Mouse (Mus musculus) hindbrain, embryonic 14.5 days (tissue): ENCODE data around the gene Hacd2. TPM values are rescaled to one million over a fixed set of nuclear protein-coding genes. Genes with fewer than 3 reads are reported as not detected.

Experiments
- ATAC-seq: fragments of 200-750 bp; cut with Nextera tagmentation; 2 replicates; pipeline ENCODE4 v1.8.0; 2017; ENCODE audit warnings: moderate number of reproducible peaks, mild to moderate bottlenecking, moderate TSS enrichment, moderate library complexity; ENCODE audit not compliant: low FRiP score
- DNase-seq: peaks from one replicate; pipeline ENCODE4 v3.0.0-alpha.2; 2015; ENCODE audit warnings: low spot score
- H3K27ac ChIP-seq: fragments of 300-500 bp; sonication (generic); 2 replicates; pipeline ENCODE4 v1.5.1; 2014; ENCODE audit warnings: mild to moderate bottlenecking, moderate library complexity
- H3K27me3 ChIP-seq: fragments of 300-500 bp; sonication (generic); 2 replicates; pipeline ENCODE4 v1.6.1; 2014; ENCODE audit warnings: mild to moderate bottlenecking, low read length, mixed read lengths; ENCODE audit not compliant: control insufficient read depth, insufficient read depth
- H3K36me3 ChIP-seq: fragments of 300-500 bp; sonication (generic); replicated peaks from 2 replicates; pipeline ENCODE4 v1.6.1; 2014; ENCODE audit not compliant: control insufficient read depth, insufficient read depth
- H3K4me1 ChIP-seq: fragments of 300-500 bp; sonication (generic); replicated peaks from 2 replicates; pipeline ENCODE4 v1.6.1; 2014; ENCODE audit warnings: antibody characterized with exemption, low read length, mixed read lengths; ENCODE audit not compliant: control insufficient read depth, insufficient read depth
- H3K4me2 ChIP-seq: fragments of 300-500 bp; sonication (generic); replicated peaks from 2 replicates; pipeline ENCODE4 v1.6.1; 2014; ENCODE audit warnings: mild to moderate bottlenecking, moderate library complexity
- H3K4me3 ChIP-seq: fragments of 300-500 bp; sonication (generic); replicated peaks from 2 replicates; pipeline ENCODE4 v1.5.1; 2014; ENCODE audit warnings: mild to moderate bottlenecking, low read length
- H3K9ac ChIP-seq: fragments of 300-500 bp; sonication (generic); 2 replicates; pipeline ENCODE4 v1.6.1; 2014
- H3K9me3 ChIP-seq: fragments of 300-500 bp; sonication (generic); 2 replicates; pipeline ENCODE4 v1.6.1; 2016; ENCODE audit warnings: low read length; ENCODE audit not compliant: control insufficient read depth
- WGBS: fragments of 180-500 bp; shearing (Covaris S2); extraction: QIAGEN DNeasy Blood & Tissue Kit; methylation state at CpG from one replicate; pipeline ENCODE4 v1.1.7; 2014; 5-methylcytosine and 5-hydroxymethylcytosine counted together
- polyA plus RNA-seq: library from polyadenylated mRNA; unstranded; fragments of >200 nt; fragmentation: Nextera tagmentation; extraction: Ambion mirVana; gene quantifications from 2 replicates; pipeline ENCODE4 v1.2.1, GENCODE M21; 2014

Hacd2 gene
- polyA plus RNA-seq, 1 experiment from 2014 or later: 29.3 TPM

DNA sequence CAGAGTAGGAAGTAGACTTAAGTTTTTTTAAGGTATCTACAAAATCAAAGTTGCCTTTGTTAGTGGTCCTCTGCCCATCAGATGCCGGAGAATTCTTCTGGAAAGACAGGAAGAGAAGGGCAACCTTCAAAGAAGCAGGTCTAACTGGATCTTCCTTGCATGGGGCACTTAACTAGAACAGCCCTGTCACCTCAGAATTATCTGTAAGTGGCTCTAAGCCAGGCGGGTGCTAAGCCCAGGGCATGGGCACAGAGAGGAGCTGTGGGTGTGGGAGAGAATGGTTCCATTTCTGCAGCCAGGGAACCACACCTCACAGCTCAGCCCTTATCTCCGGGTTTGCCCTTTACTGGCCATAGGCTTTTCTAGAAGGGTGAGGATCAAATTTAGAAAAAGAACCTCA is 30.9 kb upstream of the Hacd2 start:
- 89% methylated on average over 3 of the region's 3 CpGs for WGBS
- no peak for ATAC-seq
- Histone ChIP-seq H3K4me3 (no peak overlapping the region), H3K27ac (no peak overlapping the region), H3K9me3 (no peaks in the 10 kb centered on the region), H3K36me3 (no peaks in the 10 kb centered on the region), H3K27me3 (no peaks in the 10 kb centered on the region), H3K4me2 (no peak overlapping the region), H3K9ac (no peak overlapping the region), H3K4me1 (no peaks in the 10 kb centered on the region)
- no peak for DNase-seq

DNA sequence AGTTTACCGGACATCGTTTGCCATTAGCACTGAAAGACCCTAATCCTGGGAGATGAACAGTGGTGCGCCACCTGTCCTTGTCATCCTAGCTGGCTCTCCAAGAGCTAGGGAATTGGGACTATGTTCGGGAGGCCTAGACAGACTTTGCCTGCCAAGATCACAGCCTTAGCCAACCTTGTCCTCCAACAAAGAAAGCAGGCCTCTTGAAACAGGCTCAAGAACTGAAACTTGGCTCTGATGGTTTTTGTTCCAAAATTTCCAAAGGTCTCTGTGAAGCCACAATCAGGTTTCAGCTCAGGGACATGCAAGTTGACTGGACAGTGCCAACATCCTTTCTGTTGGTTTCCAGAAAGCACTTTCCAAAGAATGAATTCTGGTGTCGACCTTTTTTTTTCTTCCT is 29.4 kb upstream of the Hacd2 start:
- H3K36me3 ChIP-seq: no peaks in the 10 kb centered on the region
- DNase-seq (no peak), ATAC-seq (no peak)
- no peak overlapping the region for H3K4me3 ChIP-seq
- H3K27ac ChIP-seq: no peak overlapping the region
- H3K4me1 ChIP-seq: no peaks in the 10 kb centered on the region
- no peak overlapping the region for H3K9ac ChIP-seq
- H3K27me3 ChIP-seq: no peaks in the 10 kb centered on the region
- H3K9me3 ChIP-seq: no peaks in the 10 kb centered on the region
- 94% methylated on average over 5 of the region's 5 CpGs for WGBS
- no peak overlapping the region for H3K4me2 ChIP-seq

DNA sequence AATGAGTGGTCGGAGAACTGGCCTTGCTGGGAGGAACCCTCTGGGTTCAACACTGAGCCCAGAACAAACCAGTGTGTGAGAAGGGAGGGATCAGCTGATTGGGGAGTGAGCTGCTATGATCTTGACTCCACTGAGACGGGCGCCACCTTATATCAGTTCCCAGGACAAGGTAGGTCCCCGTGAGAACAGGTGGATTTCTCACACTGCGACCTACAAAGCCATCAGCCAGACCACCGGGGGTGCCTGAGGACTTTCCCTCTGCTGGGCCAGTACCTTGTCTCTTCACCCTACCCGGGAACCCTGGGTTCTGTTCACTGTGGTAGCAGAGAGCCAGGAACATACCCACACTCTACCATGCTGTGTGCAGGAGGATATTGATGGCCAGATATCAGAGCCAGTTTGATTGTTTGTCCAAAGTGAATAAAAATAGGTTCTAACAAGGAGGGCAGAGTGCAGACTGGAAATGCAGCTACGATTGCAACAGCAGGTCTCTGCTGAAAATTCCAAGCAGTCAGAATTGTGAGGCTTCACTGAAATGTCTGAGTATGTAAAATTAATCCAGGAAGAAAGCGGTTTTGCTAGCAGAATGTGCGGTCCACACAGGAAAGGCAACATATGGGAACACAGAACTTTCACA is 28.4 kb upstream of the Hacd2 start:
- Histone ChIP-seq H3K4me3 (no peak overlapping the region), H3K36me3 (no peaks in the 10 kb centered on the region), H3K27me3 (no peaks in the 10 kb centered on the region), H3K9me3 (no peaks in the 10 kb centered on the region), H3K9ac (no peak overlapping the region), H3K4me2 (no peak overlapping the region), H3K27ac (no peak overlapping the region), H3K4me1 (no peaks in the 10 kb centered on the region)
- ATAC-seq (no peak), DNase-seq (no peak)
- WGBS: 94% methylated on average over 10 of the region's 10 CpGs

DNA sequence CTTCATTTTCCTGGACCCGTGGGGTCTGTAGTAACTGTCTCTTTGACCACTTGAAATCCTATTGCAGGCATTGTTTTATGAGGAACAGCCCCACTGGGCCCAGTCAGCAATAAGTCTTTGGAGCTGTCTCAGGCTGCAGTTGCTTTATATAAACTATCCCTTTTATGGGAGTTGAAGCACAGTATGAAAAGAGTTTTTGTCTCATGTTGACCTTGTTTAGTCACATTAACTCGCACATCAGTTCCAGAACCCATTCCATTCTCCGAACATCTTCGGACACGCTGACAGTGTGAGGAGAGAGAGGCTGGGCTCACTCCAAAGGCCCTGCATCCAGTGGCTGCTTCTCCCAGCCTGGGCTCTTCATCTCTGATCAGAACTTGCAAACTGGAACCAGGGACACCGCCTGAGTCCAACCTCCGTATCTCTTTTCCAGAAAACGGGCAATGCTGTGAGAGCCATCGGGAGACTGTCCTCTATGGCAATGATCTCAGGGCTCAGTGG is 27.5 kb upstream of the Hacd2 start:
- no peaks in the 10 kb centered on the region for H3K9me3 ChIP-seq
- ATAC-seq: no peak
- H3K4me2 ChIP-seq: no peak overlapping the region
- 65% methylated on average over 9 of the region's 9 CpGs for WGBS
- no peaks in the 10 kb centered on the region for H3K36me3 ChIP-seq
- no peak overlapping the region for H3K4me3 ChIP-seq
- H3K27me3 ChIP-seq: no peaks in the 10 kb centered on the region
- H3K4me1 ChIP-seq: no peaks in the 10 kb centered on the region
- H3K9ac ChIP-seq: no peak overlapping the region
- H3K27ac ChIP-seq: no peak overlapping the region
- DNase-seq: no peak

DNA sequence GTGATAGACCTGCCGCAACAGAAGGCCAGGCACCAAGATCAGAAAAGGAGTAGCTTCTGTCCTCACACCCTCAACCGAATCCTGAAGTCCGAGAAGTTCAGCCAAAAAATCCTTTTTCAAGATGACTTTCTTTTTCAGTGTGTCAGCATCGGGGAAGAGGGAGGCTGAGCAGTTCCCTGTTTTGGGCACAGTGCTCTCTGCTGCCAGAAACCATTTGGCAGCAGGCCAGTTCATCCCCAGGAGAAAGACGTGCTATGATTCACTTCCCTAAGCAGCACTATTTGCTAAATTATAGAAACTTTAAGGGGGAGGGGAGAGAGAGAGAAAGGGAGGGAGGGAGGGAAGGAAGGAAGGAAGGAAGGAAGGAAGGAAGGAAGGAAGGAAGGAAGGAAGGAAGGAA is 26.1 kb upstream of the Hacd2 start:
- Histone ChIP-seq H3K4me3 (no peak overlapping the region), H3K9me3 (no peaks in the 10 kb centered on the region), H3K27ac (no peak overlapping the region), H3K4me1 (peaks cover 10% of the 10 kb centered on the region), H3K4me2 (no peak overlapping the region), H3K27me3 (no peaks in the 10 kb centered on the region), H3K36me3 (no peaks in the 10 kb centered on the region), H3K9ac (no peak overlapping the region)
- ATAC-seq: no peak
- peak; percentile 63 for DNase-seq
- 46% methylated on average over 5 of the region's 5 CpGs for WGBS

DNA sequence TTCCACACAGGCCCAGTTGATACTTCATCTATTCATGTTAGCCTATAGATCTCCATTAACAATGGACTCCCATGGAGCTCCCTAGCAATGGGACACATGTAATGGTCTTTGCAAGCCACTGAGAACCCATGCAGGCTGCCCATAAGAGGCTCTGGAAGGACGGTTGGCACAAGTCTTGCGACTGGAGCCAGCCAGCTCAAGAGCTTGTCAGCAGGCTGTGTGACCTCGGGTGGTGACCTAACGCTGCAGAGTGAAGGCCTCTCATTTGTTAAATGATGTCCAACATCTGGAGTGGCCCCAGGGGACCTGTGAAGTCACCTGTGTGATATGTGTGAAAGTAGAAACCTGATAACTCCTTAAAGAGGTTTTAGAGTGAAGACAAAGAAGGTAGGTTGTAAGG is 25.2 kb upstream of the Hacd2 start:
- Histone ChIP-seq H3K27me3 (no peaks in the 10 kb centered on the region), H3K27ac (no peak overlapping the region), H3K4me3 (no peak overlapping the region), H3K9me3 (no peaks in the 10 kb centered on the region), H3K9ac (no peak overlapping the region), H3K4me1 (peaks cover 14% of the 10 kb centered on the region), H3K36me3 (no peaks in the 10 kb centered on the region), H3K4me2 (no peak overlapping the region)
- no peak for DNase-seq
- ATAC-seq: no peak
- WGBS: 63% methylated on average over 4 of the region's 4 CpGs

DNA sequence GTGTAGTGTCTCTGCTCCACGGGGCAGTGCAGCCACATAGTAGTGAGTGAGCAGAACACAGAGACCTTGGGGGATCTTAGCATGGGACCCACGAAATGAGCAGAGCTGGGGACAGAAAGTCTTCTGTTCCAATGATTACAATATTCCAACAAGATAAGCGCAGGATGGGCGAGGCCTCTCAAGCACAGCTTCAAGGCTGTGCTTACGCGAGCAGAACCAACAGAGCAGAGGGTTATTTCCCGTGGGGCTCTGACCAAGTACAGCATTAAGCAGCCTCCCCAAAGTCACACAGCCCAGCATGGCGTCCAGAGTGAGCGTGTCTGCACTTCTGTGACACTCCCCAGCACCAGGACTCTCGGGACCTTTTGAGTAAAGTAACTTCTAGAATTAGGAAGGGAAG is 24.7 kb upstream of the Hacd2 start:
- Histone ChIP-seq H3K9me3 (no peaks in the 10 kb centered on the region), H3K27me3 (no peaks in the 10 kb centered on the region), H3K4me1 (peaks cover 14% of the 10 kb centered on the region), H3K36me3 (no peaks in the 10 kb centered on the region), H3K4me2 (no peak overlapping the region), H3K27ac (no peak overlapping the region), H3K9ac (no peak overlapping the region), H3K4me3 (no peak overlapping the region)
- 73% methylated on average over 10 of the region's 10 CpGs for WGBS
- no peak for DNase-seq
- ATAC-seq: no peak

DNA sequence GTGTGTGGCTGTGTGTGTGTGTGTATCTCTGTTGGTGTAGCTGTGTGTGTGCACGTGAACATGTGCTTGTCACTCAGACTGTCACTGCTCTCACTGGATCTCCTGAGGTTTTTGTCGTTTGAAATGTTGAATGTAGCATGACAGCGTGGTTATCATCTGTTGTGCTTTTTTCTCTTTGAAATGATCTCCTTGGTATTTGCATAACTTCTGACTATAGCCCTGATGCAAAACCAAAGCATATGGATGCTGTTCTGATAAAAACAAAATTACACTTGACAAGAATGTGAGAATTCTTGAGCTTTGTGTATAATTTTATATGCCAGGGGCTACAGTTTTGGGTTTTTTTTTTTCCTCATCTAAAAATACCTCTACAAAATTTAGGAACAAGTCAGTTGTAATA is 23.2 kb upstream of the Hacd2 start:
- Histone ChIP-seq H3K27me3 (no peaks in the 10 kb centered on the region), H3K36me3 (no peaks in the 10 kb centered on the region), H3K9ac (no peak overlapping the region), H3K4me1 (peaks cover 14% of the 10 kb centered on the region), H3K4me3 (no peak overlapping the region), H3K27ac (no peak overlapping the region), H3K9me3 (no peaks in the 10 kb centered on the region), H3K4me2 (no peak overlapping the region)
- ATAC-seq (no peak), DNase-seq (no peak)
- WGBS: 73% methylated on average over 3 of the region's 3 CpGs

DNA sequence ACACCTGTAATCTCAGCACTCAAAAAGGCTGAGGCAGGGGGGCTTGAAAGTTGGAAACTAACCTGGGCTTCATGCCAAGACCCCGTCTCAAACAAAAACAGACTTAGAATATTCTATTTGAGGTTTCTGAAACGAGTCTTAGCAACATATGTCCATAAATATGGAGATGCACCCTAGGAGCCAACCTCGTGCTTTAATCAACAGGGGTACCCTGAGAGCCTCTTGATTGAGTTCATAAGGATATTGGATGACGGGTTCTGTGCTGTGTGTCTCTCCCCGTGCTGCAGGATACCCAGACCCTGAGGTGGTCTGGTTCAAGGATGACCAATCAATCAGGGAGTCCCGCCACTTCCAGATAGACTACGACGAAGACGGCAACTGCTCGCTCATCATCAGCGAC is 22.2 kb upstream of the Hacd2 start:
- Histone ChIP-seq H3K4me1 (peaks cover 14% of the 10 kb centered on the region), H3K4me3 (no peak overlapping the region), H3K27ac (no peak overlapping the region), H3K27me3 (no peaks in the 10 kb centered on the region), H3K9me3 (no peaks in the 10 kb centered on the region), H3K36me3 (no peaks in the 10 kb centered on the region), H3K4me2 (peak overlapping the region; percentile 40), H3K9ac (no peak overlapping the region)
- DNase-seq (no peak), ATAC-seq (no peak)
- WGBS: 41% methylated on average over 11 of the region's 11 CpGs
